Mouse (Mus musculus) neural tube, embryonic 13.5 days (tissue): ENCODE measurements at regions not wholly inside any gene's neighbourhood (a gene's known extent, or its start where the extent isn't known, plus 50 kb on each side); places are given as distances from the start of the nearest gene placed in this dataset.
A peak's percentile ranks its signal among the peaks of the same experiment; 100 is the strongest.

Experiments used
- ATAC-seq: fragments of 200-750 bp; cut with Nextera tagmentation; 2 replicates; pipeline ENCODE4 v1.8.0; 2017; ENCODE audit warnings: low read depth, mild to moderate bottlenecking, moderate TSS enrichment, moderate library complexity
- H3K27ac ChIP-seq: fragments of 300-500 bp; sonication (generic); replicated peaks from 2 replicates; pipeline ENCODE4 v1.5.1; 2015; ENCODE audit warnings: moderate library complexity, mild to moderate bottlenecking, inconsistent platforms
- H3K27me3 ChIP-seq: fragments of 300-500 bp; sonication (generic); 2 replicates; pipeline ENCODE4 v1.6.1; 2015; ENCODE audit warnings: mild to moderate bottlenecking, inconsistent platforms
- H3K36me3 ChIP-seq: fragments of 300-500 bp; sonication (generic); 2 replicates; pipeline ENCODE4 v1.6.1; 2015; ENCODE audit warnings: mild to moderate bottlenecking, inconsistent platforms
- H3K4me1 ChIP-seq: fragments of 300-500 bp; sonication (generic); replicated peaks from 2 replicates; pipeline ENCODE4 v1.6.1; 2015; ENCODE audit warnings: inconsistent platforms
- H3K4me2 ChIP-seq: fragments of 300-500 bp; sonication (generic); 2 replicates; pipeline ENCODE4 v1.6.1; 2015; ENCODE audit warnings: inconsistent platforms, mild to moderate bottlenecking, moderate library complexity
- H3K4me3 ChIP-seq: fragments of 300-500 bp; sonication (generic); 2 replicates; pipeline ENCODE4 v1.5.1; 2015; ENCODE audit warnings: mild to moderate bottlenecking, inconsistent platforms
- H3K9ac ChIP-seq: fragments of 300-500 bp; sonication (generic); 2 replicates; pipeline ENCODE4 v1.6.1; 2015; ENCODE audit warnings: moderate library complexity, mild to moderate bottlenecking, inconsistent platforms
- H3K9me3 ChIP-seq: fragments of 300-500 bp; sonication (generic); 2 replicates; pipeline ENCODE4 v1.6.1; 2016; ENCODE audit warnings: inconsistent platforms
- WGBS: fragments of 180-500 bp; shearing (Covaris S2); methylation state at CpG from one replicate; pipeline ENCODE4 v1.1.7; 2015; 5-methylcytosine and 5-hydroxymethylcytosine counted together

- WGBS: 85% methylated on average over 1 of the region's 1 CpGs
- ATAC-seq: no peak
Observed at GRCm38 (mm10) chr3:21020946-21021345, 654.0 kb upstream of the Agtr1b start.

GRCm38 (mm10) chr3:21020297-21020696 is 653.3 kb upstream of the Agtr1b start:
- no peaks in the 10 kb centered on the region for H3K4me1 ChIP-seq
- no peaks in the 10 kb centered on the region for H3K36me3 ChIP-seq
- H3K4me2 ChIP-seq: no peak overlapping the region
- no peak for ATAC-seq
- no peak overlapping the region for H3K27ac ChIP-seq
- no peak overlapping the region for H3K9ac ChIP-seq
- no peak overlapping the region for H3K4me3 ChIP-seq
- no peaks in the 10 kb centered on the region for H3K9me3 ChIP-seq
- H3K27me3 ChIP-seq: no peaks in the 10 kb centered on the region

More at GRCm38 (mm10) chr3:21020946-21021345, 654.0 kb upstream of the Agtr1b start:
- Histone ChIP-seq H3K4me2 (no peak overlapping the region), H3K27ac (no peak overlapping the region), H3K9me3 (no peaks in the 10 kb centered on the region), H3K36me3 (no peaks in the 10 kb centered on the region), H3K9ac (no peak overlapping the region), H3K4me1 (no peaks in the 10 kb centered on the region), H3K27me3 (no peaks in the 10 kb centered on the region), H3K4me3 (no peak overlapping the region)

GRCm38 (mm10) chr3:21009650-21010049 is 642.7 kb upstream of the Agtr1b start:
- Histone ChIP-seq H3K27me3 (no peaks in the 10 kb centered on the region), H3K36me3 (no peaks in the 10 kb centered on the region), H3K27ac (no peak overlapping the region), H3K4me1 (no peaks in the 10 kb centered on the region), H3K9ac (no peak overlapping the region), H3K4me3 (no peak overlapping the region), H3K4me2 (no peak overlapping the region), H3K9me3 (no peaks in the 10 kb centered on the region)
- no peak for ATAC-seq
- 86% methylated on average over 1 of the region's 1 CpGs for WGBS

GRCm38 (mm10) chr3:20998295-20998694 is 631.3 kb upstream of the Agtr1b start:
- H3K4me2 ChIP-seq: no peak overlapping the region
- H3K36me3 ChIP-seq: no peaks in the 10 kb centered on the region
- H3K27me3 ChIP-seq: no peaks in the 10 kb centered on the region
- no peak overlapping the region for H3K4me3 ChIP-seq
- no peak for ATAC-seq
- H3K9me3 ChIP-seq: no peaks in the 10 kb centered on the region
- no peak overlapping the region for H3K27ac ChIP-seq
- no peaks in the 10 kb centered on the region for H3K4me1 ChIP-seq
- no peak overlapping the region for H3K9ac ChIP-seq

- H3K4me2 ChIP-seq: no peak overlapping the region
- H3K9me3 ChIP-seq: no peaks in the 10 kb centered on the region
- no peak overlapping the region for H3K9ac ChIP-seq
- no peak overlapping the region for H3K4me3 ChIP-seq
- ATAC-seq: no peak
- peaks cover 28% of the 10 kb centered on the region for H3K4me1 ChIP-seq
- WGBS: 78% methylated on average over 2 of the region's 2 CpGs
- no peak overlapping the region for H3K27ac ChIP-seq
- no peaks in the 10 kb centered on the region for H3K36me3 ChIP-seq
- H3K27me3 ChIP-seq: no peaks in the 10 kb centered on the region
Observed at GRCm38 (mm10) chr3:20989486-20989970, 622.6 kb upstream of the Agtr1b start.

DNA sequence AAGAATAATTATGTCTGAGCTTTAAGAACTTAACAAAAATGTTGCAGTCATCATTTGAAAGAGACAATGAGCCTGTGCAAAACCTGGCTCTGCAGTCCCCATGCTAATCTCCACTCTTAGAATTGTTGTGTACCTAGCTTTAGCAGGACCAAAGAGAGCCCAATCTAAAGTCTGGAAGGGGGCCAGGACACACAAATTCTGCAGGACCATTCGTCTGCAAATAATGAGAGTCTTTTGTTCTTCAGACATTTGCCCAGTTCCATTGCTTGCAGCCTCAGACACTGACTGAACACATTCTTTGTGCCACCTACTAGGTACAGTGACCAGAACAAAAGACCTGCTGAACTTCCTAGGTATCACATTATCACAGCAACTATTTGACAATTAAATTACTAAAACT is 620.0 kb upstream of the Agtr1b start:
- peak overlapping the region; percentile 69 for H3K27ac ChIP-seq
- no peak overlapping the region for H3K4me3 ChIP-seq
- WGBS: 3% methylated on average over 1 of the region's 1 CpGs
- ATAC-seq: peak; percentile 68
- no peak overlapping the region for H3K9ac ChIP-seq
- H3K4me1 ChIP-seq: peaks cover 34% of the 10 kb centered on the region
- H3K36me3 ChIP-seq: no peaks in the 10 kb centered on the region
- H3K27me3 ChIP-seq: no peaks in the 10 kb centered on the region
- no peaks in the 10 kb centered on the region for H3K9me3 ChIP-seq
- H3K4me2 ChIP-seq: no peak overlapping the region

DNA sequence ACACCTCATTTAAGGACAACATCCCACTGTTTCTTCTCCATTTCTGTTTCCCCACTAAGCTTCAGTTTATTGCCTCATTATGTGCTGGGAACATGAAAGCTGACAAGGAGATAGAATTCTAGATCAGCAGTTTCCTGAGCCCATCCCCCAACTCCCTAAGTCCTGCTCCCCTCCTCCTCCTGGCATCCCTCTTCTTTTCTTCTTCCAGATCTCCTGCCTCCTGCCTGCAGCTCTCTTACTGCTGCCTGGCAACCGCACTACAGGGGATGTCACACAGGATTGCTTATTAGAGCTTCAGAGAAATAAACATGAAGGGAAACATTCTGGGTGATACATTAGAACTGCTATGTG is 619.4 kb upstream of the Agtr1b start:
- H3K27me3 ChIP-seq: no peaks in the 10 kb centered on the region
- peaks cover 34% of the 10 kb centered on the region for H3K4me1 ChIP-seq
- peak overlapping the region; percentile 21 for H3K4me2 ChIP-seq
- H3K9ac ChIP-seq: no peak overlapping the region
- no peaks in the 10 kb centered on the region for H3K9me3 ChIP-seq
- 8% methylated on average over 1 of the region's 1 CpGs for WGBS
- peak overlapping the region; percentile 69 for H3K27ac ChIP-seq
- peak; percentile 96 for ATAC-seq
- no peaks in the 10 kb centered on the region for H3K36me3 ChIP-seq
- H3K4me3 ChIP-seq: no peak overlapping the region

DNA sequence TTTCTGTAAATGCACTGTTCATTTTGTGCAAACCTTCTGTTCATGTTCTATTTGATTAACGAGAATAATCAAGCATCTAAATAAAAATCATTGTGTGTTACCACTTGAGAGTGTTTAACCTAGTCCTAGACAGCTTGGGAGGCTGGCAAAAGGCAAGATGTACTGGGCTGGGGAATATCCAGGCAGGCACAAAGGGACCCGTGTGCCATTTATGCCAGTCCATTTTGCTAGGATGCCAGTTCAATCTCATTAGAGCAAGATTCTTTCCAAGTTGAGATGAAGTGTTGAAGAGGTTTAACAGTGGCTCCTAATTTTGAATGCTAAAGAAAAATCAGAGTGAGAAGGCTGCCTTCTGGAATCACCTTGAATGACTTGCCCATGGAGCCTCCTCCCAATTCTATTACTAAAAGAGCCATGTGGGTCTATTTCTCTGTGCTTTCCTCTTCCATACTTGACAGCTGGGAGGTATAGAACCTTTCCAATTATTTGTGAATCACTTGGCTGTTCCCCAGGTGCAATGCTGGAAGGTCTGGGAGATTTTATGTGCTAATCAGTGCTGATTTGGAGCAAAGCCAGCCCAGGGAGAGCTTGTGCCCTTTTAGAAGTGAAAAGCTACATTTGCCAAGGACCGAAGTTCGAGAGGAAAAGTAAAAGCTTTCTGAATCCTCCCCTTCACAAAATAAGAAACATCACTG is 618.9 kb upstream of the Agtr1b start:
- peaks cover 34% of the 10 kb centered on the region for H3K4me1 ChIP-seq
- H3K4me2 ChIP-seq: peak overlapping the region; percentile 21
- H3K9ac ChIP-seq: no peak overlapping the region
- no peaks in the 10 kb centered on the region for H3K36me3 ChIP-seq
- no peaks in the 10 kb centered on the region for H3K27me3 ChIP-seq
- no peak overlapping the region for H3K4me3 ChIP-seq
- peak overlapping the region; percentile 69 for H3K27ac ChIP-seq
- H3K9me3 ChIP-seq: no peaks in the 10 kb centered on the region
- WGBS: 48% methylated on average over 4 of the region's 4 CpGs
- peak; percentile 74 for ATAC-seq

- Histone ChIP-seq H3K36me3 (no peaks in the 10 kb centered on the region), H3K27ac (no peak overlapping the region), H3K4me3 (no peak overlapping the region), H3K4me2 (no peak overlapping the region), H3K27me3 (no peaks in the 10 kb centered on the region), H3K9me3 (no peaks in the 10 kb centered on the region), H3K4me1 (peaks cover 34% of the 10 kb centered on the region), H3K9ac (no peak overlapping the region)
- 30% methylated on average over 1 of the region's 1 CpGs for WGBS
- no peak for ATAC-seq
Observed at GRCm38 (mm10) chr3:20984146-20984545, 617.2 kb upstream of the Agtr1b start.

DNA sequence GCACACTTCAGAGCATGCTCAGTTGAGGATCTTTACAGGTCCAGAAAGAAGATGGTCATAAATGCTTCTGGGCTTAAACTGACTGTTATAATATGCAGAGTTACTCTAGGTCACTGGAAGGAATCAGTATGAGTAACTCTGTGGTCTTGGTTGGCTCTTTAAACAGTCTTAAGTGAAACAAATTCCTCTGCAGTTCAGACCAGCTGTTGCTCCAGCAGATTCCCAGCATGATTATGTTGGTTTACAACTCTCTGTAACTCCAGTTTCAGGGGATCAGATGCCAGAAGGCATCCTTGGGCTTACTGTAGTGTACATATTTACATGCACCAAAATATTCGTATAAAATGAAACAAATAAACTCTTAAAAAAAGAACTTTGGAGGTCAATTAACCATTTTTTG is 606.1 kb upstream of the Agtr1b start:
- no peak for ATAC-seq
- H3K27ac ChIP-seq: no peak overlapping the region
- no peaks in the 10 kb centered on the region for H3K4me1 ChIP-seq
- H3K9ac ChIP-seq: no peak overlapping the region
- no peak overlapping the region for H3K4me3 ChIP-seq
- WGBS: 82% methylated on average over 1 of the region's 1 CpGs
- H3K9me3 ChIP-seq: no peaks in the 10 kb centered on the region
- H3K36me3 ChIP-seq: no peaks in the 10 kb centered on the region
- no peaks in the 10 kb centered on the region for H3K27me3 ChIP-seq
- no peak overlapping the region for H3K4me2 ChIP-seq
